ENCODE assay signal across 8 mouse cellular contexts in the genomic region with DNA sequence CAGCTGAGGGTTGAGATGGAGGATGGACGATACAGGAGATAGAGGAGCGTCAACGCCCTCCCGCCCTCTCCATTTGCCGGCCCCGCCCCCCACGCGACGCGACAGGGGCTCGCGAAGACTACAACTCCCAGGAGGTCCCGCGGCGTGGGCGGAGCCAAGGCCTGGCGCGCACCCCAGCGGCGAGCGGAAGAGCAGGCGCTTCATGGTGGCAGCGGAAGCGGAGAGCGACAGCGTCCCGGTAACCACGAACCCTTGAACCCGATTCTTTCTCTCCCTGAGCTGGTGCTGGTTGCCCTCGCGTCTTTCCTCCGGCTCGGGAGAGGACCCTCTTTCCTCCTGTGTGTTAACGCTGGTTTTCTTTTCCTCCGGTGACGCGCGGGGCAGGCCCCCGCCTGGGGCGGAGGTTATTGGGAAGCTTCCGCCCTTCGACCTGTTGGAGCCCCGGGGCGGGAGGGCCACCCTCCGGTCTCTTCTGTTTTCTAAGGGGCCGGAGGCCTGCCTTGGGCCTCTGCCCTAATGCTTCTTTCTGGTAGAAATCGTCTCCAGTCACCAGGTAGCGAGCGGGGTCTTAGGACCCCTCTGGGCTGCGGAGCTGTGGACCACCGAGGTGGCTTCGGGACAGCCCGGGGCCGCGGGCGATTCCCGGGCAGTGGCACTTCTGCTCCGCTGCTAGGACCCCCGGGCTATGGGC. TPM values are rescaled to one million over a fixed set of nuclear protein-coding genes. Genes with fewer than 3 reads are reported as not detected.
DNase-seq lines count a peak whose midpoint lies in the region; ATAC-seq lines count a peak whose summit lies in the region.

Gene R3hcc1l, plus strand, starts transcription at position 140 of the 691 bp plus-strand sequence.

- H3K9ac ChIP-seq in intestine, embryonic 14.5 days (ENCODE audit: low read length), result peak within 1 kb of the TSS; percentile 76

- H3K9me3 ChIP-seq in intestine, embryonic 14.5 days (ENCODE audit: control insufficient read depth, low read length), result no peaks in the 10 kb centered on the region

- H3K36me3 ChIP-seq in intestine, embryonic 14.5 days (ENCODE audit: control insufficient read depth, insufficient read depth, low read length), result no peaks in the 10 kb centered on the region

- ATAC-seq in intestine, embryonic 14.5 days (replicated peaks; ENCODE audit: low FRiP score, low TSS enrichment, low read depth), result peak; percentile 94

- 2% methylated on average over 54 of the region's 59 CpGs for WGBS in intestine, embryonic 14.5 days

- peaks cover 7% of the 10 kb centered on the region for H3K4me1 ChIP-seq in intestine, embryonic 14.5 days (replicated peaks; ENCODE audit: control insufficient read depth, insufficient read depth, low read length)

- intact Hi-C loops in gastrocnemius, postnatal 14 days (cut with DNase I; ENCODE audit: low total_unique reads), result no loop called here
- intact Hi-C loops in left cerebral cortex, postnatal 14 days (cut with DNase I), result no loop called here

- peak; percentile 97 to 99 for DNase-seq in adrenal gland, adult (ENCODE audit: inconsistent age in 2 of 2, low spot score in 1 of 2)
- peak; percentile 95 for DNase-seq in embryo, embryonic 10.5 days (ENCODE audit: low spot score)
- peak; percentile 98 for DNase-seq in gastrocnemius, postnatal 14 days
- DNase-seq in intestine, embryonic 14.5 days (ENCODE audit: low spot score), result peak; percentile 97
- peak; percentile 96 to 98 for DNase-seq in left cerebral cortex, postnatal 14 days (ENCODE audit: low spot score in 2 of 2)
- peak; percentile 94 for DNase-seq in mesoderm, embryonic 11.5 days (ENCODE audit: low read depth, low spot score)
- DNase-seq in right cerebral cortex, postnatal 36 days (ENCODE audit: low spot score in 2 of 2), result peak; percentile 93 to 94
- peak; percentile 93 for DNase-seq in yolk sac, embryonic 10.5 days (ENCODE audit: low spot score)

- peak within 1 kb of the TSS; percentile 64 for H3K27ac ChIP-seq in intestine, embryonic 14.5 days (ENCODE audit: low read depth)

- peak within 1 kb of the TSS; percentile 86 for H3K4me2 ChIP-seq in intestine, embryonic 14.5 days (ENCODE audit: low read length)

- H3K4me3 ChIP-seq in intestine, embryonic 14.5 days (ENCODE audit: low read depth, low read length), result peak within 1 kb of the TSS; percentile 72

- no peaks in the 10 kb centered on the region for H3K27me3 ChIP-seq in intestine, embryonic 14.5 days (replicated peaks; ENCODE audit: control insufficient read depth, insufficient read depth, low read length)

RNA-seq across cellular contexts. Expression of gene R3hcc1l, which starts in this region (rescaled TPM):
- 1 to 10 TPM; 9.6 to 9.8 TPM for total RNA-seq in gastrocnemius, postnatal 14 days (2021)
- polyA plus RNA-seq in intestine, embryonic 14.5 days (2014; fragmentation: Nextera tagmentation; extraction: Ambion mirVana), result 21.3 and 28.3 TPM in 2 replicates
- 10 to 100 TPM; 14.1 to 15.1 TPM for total RNA-seq in left cerebral cortex, postnatal 14 days (2021)

Comparison
In these comparisons a context has a peak if more than half of its experiments do, and no peak if none do; other contexts are left out.
1. Peak in every context shown above with its lines: DNase-seq, ATAC-seq, H3K4me3 ChIP-seq and H3K27ac ChIP-seq.